Mouse (Mus musculus): ENCODE data around the gene Ier3.

Ier3 gene

DNA sequence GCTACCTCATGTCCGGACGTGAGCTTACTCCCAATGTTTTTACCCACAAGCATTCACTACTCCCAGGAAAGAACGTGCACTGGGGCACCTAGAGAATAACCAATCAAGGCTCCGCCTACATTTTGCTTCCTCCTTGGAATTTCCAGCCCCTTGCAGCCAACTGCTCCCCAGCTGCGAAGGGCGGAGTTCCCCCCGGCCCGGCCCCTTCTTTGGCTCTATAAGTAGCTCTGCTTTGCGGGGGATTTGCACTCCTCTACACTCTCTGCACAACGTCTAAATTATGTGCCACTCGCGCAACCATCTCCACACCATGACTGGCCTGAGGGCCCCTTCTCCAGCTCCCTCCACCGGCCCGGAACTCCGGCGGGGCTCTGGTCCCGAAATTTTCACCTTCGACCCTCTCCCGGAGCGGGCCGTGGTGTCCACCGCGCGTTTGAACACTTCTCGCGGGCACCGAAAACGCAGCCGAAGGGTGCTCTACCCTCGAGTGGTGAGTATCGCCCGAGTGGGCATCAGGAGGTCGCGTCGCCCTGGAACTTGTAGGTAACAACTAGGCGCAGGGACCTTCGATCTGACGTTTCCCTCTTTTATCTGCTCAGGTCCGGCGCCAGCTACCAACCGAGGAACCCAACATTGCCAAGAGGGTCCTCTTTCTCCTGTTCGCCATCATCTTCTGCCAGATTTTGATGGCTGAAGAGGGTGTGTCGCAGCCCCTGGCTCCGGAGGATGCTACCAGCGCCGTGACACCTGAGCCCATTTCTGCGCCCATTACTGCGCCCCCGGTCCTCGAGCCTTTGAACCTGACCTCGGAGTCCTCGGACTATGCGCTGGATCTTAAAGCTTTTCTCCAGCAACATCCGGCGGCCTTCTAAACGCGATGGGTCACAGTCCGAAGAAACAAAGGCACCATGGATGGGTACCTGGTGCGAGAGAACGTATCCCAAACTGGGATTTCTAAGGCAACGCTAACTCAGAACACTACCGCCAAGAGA is at the start of gene Ier3:
TSS of gene Ier3 (plus strand) at position 246 of the 992 bp plus-strand sequence.
- peak; percentile 88 to 89 for DNase-seq (ENCODE audit: low spot score in 2 of 2)

DNA sequence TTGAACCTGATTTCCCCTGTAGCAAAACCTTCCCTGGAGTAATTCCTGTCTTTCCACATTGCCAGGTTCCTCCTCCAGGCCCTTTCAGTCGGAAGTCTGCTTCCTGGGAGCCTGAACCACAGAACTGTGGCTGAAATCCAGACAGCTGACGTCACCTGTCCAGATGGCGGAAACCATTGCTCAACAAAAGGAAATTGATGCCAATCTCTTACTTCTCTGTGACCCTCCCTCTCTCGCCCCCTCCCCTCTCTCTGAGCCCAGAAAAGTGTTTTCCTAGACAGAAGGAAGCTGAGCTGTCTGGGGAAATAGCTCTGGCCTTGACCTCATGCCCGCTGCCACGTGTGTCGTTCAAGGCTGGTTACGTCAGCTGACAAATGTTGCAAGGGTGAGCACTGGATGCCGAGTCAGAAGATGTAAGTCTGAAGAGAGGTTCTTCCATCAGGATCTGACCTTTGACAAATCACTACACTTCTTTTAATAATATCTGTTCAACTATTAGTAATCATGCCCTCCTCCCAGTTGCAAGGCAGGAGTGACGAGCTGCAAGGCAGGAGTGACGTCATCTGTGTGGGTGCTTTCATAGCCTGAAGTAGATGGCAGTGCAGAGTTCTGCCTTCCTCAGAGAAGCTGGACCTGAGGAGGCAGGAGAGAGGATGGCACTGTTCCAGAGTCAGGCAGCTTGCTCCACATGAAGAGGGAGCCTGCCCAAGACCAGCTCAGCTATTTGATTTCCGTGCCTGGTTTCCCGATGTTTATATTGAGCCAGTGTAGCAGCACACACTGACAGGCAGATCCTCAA is 44.5 kb upstream of the Ier3 start:
- peak; percentile 34 to 75 for DNase-seq (ENCODE audit: low spot score in 2 of 2)

DNA sequence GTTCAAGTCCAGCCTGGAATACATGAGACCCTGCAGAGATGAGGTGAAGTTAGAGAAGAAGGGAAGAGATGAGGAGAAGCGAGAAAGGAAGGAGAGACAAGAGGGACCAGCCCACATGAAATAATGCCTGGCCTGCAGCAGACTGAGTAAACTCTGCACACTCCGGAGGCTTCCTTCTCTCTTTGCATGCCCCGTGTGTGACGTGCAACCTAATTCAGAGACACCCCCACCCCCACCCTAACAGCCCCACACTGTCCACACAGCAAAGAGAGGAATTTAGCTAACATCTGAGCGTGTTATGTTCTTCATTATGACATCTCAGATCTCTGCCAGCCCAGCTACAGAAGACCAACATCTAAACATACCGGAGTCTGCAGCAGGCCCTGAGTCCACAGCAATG is 42.5 kb upstream of the Ier3 start:
- DNase-seq (ENCODE audit: low spot score in 2 of 2): no peak

DNA sequence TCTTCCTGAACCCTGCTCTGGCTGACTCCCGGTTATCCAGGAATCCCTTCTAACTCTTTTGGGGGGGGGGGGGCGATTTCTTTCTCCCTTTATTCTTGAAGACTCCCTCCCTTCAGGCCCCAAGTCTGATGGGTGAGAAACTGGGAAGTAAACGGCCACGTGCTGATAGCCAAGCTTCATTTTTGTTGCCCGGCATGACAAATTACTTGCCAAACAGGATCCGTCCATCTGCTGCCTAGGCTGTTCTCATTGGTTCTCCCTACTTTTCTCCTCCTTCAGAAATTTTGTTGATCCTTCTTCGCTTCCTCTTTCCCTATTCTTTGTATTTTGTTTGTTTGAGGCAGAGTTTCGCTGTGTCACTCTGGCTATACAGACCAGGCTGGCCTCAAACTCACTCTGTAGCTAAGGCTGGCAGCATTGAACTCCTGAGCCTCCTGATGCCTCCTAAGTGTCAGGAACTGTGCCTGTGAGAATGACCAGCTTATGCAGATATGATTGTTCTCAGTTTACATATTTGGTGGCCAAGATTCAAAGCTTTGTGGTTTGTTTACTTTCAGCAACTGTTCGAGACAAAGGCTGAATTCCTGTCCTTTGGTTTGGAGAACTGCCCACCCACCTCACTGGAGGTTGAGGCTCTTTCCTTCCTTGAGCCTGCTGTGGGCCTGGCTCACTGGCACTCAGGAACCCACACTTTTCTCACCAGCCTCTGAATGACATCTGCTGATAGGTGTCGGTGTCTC is 41.8 kb upstream of the Ier3 start:
- no peak for DNase-seq (ENCODE audit: low spot score in 2 of 2)

DNA sequence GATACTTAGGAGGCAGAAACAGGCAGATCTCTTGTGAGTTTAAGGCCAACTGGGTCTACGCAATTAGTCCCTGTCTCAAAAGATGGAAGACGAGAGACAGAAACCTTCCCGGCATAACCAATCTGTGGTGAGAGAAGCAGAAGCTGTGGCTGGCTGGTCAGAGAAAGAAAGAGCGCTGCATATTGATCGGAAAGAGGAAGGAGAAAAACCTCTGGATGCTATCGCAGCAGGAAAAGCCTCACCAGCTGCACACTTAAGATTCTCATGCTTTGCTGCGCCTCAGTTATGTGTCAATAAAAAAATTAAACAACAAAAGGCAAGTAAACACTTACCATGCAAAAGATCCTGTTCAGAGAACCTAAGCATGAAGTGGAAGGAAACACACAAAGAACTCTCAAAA is 41.1 kb upstream of the Ier3 start:
- no peak for DNase-seq (ENCODE audit: low spot score in 2 of 2)

DNA sequence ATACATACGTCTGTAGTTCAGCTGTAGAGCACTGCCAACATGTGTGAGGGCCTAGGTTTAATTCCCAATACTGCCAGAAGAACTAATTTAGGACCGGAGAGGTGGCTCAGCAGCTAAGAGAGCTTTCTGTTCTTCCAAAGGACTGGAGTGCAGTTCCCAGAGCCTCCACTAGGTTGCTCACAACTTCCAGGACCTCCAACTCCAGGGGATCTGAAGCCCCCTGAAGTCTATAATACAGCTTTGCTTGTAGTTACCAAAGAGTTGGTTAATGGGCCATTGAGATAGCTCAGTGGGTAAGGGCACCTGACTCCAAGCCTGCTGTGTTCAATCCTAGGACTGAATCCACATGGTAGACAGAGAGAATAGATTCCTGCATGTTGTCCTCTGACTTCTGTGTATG is 39.1 kb upstream of the Ier3 start:
- DNase-seq (ENCODE audit: low spot score in 2 of 2): no peak

DNA sequence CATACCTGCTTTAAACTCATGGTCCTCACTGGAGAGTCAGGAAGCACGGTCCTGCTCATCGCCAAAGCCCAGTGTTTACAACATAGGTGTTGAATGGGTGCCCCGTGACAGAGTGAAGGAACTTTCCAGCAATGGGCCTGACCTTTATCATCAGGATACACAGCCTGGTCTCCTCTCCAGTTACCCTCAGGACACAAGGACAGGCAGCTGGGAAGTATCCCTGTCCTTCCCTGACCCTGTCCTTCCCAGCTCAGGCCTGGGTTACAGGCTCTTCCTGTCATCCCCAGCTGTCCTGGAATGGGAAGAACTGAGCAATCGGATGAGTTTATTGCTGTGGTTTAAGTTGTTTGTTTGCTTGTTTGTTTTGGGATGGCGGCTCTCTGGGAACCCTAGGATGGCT is 38.6 kb upstream of the Ier3 start:
- no peak for DNase-seq (ENCODE audit: low spot score in 2 of 2)

DNA sequence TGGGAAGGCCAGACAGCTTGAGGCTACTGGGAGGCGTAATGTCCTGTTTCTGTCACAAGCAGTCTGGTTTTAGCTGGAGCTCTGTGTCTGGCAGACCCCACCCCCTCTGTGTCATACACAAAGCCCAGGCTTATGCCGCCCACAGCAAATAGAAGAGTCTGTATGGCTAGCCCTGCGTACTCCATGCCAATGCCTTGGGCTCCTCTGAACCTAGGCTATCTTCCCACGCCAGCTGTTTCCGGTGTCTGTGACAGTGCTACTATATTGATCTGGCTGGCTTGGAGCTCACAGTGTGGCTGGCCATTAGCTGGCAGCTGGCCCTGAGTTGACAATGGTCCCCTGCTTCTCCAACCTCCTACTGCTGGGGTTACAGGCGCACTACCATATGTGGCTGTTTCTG is 37.5 kb upstream of the Ier3 start:
- no peak for DNase-seq (ENCODE audit: low spot score in 2 of 2)

DNA sequence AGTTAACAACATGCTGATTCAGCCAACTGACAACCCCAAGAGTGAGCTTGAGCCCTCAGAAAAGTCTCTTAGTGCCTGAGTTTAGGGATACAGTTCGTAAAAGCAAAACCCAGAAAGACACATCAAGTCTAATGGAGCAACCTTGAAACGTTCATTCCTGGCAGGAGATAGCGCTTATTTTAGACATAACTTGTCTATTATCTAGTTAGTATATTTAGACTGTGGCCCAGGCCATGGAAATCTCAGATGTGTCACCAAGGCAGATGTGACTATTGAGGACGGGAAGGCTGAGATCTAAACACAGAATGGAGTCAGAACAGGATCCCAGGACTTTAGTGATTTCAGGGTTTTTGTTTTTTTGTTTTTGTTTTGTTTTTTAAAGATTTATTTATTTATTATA is 36.3 kb upstream of the Ier3 start:
- no peak for DNase-seq (ENCODE audit: low spot score in 2 of 2)

DNA sequence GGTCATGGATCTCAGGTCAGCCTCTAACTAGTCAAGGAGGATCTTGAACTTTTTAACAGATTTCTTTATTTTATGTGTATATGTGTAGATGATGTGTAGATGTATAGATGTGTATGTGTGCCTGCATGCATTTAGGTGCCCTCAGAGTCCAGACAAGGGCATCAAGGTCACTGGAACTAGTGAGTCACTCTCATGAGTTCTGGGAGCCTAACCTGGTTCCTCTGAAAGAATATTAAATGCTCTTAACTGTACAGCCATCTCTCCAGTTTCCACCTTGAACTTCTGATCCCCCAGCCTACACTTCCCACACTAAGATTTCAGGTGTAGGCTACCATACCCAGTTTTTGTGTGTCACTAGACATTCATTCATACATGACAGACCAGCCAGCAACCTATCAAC is 34.0 kb upstream of the Ier3 start:
- DNase-seq (ENCODE audit: low spot score in 2 of 2): no peak

DNA sequence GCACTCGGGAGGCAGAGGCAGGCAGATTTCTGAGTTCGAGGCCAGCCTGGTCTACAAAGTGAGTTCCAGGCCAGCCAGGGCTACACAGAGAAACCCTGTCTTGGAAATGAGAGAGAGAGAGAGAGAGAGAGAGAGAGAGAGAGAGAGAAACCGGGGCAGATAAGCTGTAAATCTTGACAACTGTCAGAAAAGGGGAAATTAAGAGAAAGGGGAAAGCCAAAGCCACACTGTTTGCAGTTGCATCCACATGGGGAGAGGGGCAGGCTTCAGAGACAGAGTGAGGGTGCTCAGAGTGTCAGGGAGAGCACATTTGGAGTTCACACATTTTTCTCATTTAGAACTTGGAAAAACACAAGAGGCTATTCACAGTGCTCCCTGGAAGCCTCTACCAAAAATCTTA is 33.5 kb upstream of the Ier3 start:
- DNase-seq (ENCODE audit: low spot score in 2 of 2): no peak

DNA sequence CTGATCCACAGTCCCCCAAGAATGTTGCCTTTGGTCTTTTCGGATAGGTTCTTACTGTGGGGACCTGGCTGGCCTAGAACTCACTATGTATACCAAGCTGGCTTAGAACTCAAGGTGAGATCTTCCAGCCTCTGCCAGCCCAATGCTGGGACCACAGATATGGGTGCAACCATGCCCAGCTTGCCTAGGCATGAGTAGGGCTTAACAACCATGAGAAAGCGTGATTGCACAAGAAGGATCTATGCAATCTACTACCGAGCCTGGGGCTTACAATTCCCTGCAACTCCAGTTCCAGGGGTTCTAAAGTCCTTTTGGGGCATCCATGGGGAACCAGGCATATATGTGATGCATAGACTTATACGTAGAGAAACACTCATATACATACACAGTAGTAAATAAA is 30.6 kb upstream of the Ier3 start:
- no peak for DNase-seq (ENCODE audit: low spot score in 2 of 2)

DNA sequence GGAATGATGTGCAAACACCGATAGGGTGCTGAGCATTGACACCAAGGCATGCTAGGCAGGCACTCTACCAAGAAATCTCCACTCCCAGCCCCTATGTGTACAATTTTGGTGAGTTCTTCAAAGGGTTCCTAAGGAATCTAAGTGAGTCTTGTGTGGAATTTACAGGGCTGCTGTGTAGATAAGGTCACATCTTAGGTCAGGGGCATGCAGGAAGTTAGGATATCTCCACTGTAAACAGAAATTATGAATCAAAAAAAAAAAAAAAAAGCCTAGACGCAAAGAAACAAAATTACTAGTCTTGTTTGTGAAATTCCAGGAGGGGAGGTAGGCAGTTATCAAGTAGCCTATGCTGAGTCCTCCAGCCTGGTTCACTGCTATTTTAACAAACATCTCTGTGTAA is 28.6 kb upstream of the Ier3 start:
- no peak for DNase-seq (ENCODE audit: low spot score in 2 of 2)

DNA sequence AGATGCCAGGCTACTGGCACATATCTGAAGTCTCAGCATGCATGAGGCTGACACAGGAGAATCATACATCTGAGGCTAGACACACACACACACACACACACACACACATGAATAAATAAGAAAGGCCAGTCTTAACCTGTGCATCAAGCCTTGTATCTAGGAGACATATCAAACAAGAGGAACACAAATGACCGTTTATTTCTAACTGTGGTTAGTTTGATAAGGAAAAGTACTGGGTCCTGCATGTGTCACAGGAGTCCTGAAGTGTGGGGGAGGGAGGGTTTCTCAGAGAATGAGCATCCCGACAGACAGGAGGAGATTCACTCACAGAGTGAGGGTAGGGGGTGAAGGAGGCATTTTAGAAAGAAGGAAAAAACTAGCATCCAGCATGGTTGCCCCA is 26.4 kb upstream of the Ier3 start:
- no peak for DNase-seq (ENCODE audit: low spot score in 2 of 2)

DNA sequence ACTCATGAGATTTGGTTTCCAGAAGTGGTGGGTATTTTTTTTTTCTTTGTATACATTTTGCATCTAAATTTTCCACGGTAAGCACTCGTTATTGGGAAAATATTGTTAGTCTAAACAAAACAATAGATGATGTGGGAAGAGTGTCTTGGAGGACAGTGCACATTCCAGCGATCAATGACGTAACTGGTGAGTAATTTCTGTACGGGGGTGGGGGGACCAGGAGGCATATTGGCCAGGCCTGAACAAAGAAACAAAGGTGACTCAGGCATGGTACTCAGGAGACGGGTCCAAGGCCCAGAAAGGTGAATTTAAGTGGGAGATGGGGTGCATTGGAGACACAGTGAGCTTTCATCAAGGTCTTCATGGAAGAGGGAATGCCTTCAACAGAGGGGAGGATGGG is 25.8 kb upstream of the Ier3 start:
- no peak for DNase-seq (ENCODE audit: low spot score in 2 of 2)

DNA sequence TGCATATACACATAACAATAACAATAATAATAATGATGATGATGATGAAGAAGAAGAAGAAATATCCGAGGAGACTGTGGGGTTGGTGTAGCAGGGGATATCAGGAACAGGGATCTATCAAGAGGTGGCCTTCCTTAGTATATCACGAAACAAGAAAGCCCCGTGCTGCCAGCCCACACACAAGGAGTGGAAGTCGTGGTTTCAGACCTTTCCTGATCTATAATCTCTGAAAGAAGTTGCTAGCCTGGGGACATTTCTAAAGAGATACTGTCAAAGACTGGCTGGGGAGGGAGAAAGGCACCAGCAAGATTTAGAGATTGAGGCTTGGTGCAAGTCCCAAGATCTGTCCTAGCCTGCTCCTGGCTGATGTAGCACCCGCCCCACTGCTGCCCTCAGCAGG is 24.6 kb upstream of the Ier3 start:
- no peak for DNase-seq (ENCODE audit: low spot score in 2 of 2)

DNA sequence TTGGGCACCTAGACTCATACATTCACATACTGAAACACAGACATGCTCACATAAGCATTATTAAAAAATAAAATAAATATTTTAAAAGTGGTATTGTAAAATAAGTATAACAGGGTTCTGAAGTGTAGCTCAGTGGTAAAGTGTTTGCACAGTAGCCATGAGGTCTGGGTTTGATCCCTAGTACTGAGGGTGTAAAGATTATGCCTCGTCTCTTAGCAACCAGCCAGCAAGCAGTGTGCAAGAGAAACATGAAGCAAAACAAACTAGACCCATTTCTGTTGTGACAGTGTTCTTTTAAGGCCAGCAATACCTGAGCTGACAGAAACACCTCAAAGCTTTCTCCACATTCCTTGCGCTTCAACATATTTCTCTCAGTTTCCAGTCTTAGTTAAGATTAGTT is 20.6 kb upstream of the Ier3 start:
- DNase-seq (ENCODE audit: low spot score in 2 of 2): no peak

DNA sequence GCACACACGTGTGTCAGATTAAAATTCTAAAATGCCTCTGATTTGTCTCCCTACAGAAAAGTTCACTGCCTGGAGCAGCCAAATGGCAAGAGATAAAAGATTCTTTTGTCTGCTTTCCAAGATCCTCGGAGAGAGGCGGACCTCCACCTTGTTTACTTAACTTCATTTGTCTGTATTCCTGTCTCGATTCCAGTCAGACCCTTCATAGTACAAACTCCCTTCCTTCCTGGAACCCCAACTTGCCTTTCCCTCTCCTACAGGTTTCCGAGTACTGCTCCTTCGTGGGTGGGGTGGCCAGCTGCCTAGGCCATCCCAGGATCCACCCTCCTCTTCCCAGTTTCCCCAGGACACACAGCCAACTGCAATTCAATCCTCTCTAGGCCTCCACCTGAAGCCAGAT is 18.5 kb upstream of the Ier3 start:
- DNase-seq (ENCODE audit: low spot score in 2 of 2): no peak

DNA sequence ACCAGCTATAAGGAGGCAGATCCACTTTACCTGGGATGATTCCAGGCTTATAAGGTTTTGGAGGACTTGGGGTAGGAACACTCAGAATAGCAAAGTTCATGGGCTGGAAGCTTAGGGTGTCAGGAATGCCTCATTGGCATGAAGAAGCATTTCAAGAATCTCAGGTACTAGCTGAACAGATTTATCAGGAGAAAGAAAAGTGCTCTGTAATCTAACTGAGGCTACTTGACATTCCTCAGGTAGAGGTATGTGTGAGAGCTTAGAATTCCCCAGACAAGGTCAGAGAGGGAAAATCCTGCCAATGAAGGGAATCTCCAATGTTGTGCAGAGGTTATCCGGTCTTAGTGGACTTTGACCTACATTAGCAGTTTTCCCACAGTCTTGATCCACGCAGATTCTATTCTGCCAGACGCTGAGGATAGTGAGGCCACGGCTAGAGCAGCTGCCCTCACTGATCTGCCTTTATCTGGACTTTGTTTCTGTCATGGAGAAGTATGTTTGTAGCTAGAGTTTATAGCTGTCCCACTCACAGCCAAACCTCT is 17.6 kb upstream of the Ier3 start:
- no peak for DNase-seq (ENCODE audit: low spot score in 2 of 2)

DNA sequence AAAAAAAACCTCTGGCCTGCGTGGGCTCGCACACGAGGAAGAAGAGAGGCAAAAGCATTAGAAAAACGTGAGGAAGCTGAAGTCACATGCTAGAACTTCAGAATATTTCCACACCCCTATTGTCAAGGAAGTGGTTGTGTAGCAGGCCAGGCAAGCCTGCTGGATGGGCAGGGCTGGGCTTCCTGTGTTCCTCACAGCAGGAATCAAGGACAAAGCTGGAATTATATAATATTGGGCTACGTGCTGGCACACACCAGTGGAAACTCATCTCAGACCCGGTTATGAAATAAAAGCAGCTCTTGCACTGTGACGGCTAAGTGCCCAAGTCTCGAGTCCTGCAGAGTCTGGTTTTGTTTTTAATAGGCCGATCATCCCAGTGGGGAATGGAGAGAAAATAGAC is 13.4 kb upstream of the Ier3 start:
- no peak for DNase-seq (ENCODE audit: low spot score in 2 of 2)

DNA sequence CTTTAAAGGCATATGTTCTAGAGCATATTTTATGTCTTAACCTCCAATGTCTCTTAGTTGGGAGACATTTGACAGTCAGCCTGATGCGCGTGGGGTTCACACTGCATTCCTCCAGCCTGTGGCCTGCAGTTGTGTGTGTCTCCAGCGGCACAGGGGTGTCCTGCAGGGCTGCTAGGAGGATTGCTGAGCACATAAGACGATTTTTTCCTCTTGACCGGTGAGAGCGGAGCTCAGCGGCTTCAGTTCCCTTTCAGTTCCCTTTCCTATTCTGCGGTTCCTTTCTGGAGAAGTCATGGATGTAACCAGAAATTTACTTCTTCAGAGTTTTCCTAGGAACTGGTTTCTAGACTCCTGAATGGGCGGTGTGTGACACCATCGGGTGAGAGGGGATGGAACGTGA is 12.1 kb upstream of the Ier3 start:
- no peak for DNase-seq (ENCODE audit: low spot score in 2 of 2)

Data from urinary bladder, adult 18-20 months (tissue).